Mouse (Mus musculus): ENCODE data around the gene Dnajb4.

The Dnajb4 gene

DNA sequence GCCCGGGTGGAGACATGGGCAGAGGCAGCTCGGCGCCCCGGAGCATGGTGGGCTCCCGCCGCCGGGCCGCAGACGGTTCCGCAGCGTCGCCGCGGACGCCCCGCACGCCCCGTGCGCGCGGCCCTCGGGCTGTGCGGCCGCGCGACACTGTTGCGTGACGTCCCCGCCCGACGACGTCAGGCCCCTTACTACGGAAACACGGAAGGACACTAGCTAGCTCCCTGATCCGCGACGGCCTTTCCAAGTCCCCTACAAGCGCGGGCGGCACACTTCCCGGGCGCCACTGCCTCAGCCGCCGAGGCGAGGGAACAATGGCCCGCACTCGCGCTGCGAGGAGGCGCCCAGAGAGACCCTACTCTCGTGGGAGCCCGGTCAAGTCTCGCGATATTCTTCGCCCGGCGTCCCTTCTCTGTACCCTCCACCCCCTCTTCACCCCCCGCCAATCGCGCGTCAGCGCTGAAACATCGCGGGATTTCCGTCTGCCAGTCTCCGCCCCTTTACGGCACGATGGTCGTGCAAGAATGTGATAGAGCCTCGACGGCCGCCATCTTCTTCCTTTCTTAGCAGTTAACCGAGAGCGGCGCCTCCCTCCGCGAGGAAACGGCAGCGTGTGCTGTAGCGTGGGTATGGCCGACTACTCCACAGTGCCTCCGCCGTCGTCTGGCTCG lies at the start of gene Dnajb4, which contains the start of gene Fubp1:
Gene Dnajb4 (minus strand): TSS at position 336 of the 668 bp plus-strand sequence.
Gene Fubp1 (plus strand): TSS at position 456 of the 668 bp plus-strand sequence.
- peak; percentile 99 for DNase-seq (ENCODE audit: low read depth, low spot score)

DNA sequence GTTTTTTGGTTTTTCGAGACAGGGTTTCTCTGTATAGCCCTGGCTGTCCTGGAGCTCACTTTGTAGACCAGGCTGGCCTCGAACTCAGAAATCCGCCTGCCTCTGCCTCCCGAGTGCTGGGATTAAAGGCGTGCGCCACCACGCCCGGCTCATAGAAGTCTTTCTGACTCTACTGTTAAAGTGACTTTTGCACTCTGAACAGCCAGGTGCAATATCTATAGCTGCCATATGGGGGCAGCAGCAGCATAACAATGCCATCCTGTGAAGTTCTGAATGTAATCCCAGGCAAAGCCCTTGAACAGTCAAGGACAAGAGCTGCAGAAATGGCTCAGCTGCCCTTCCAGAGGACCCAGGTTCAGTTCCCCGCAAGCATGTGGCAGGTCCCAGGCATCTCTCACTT lies 49.3 kb upstream of the Dnajb4 start:
- peak; percentile 82 for DNase-seq (ENCODE audit: low read depth, low spot score)

DNA sequence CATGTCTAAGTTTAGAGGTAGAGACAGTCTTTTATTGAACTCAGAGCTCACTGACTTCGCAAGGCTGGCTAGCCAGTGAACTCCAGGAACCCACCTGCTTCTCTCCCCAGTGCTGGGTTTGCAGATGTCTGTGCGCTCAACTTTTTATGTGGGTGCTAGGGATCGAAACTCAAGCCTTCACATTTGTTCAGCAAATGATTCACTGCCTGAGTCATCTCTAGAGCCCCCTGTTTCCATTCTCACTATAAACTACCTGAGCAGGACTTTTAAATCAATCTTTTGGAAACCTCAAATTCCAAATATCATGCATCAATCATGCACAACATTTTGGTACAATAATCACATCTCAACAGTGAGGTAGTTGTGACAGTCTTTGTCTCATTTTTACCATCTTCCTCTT lies 47.4 kb upstream of the Dnajb4 start:
- DNase-seq (ENCODE audit: low read depth, low spot score) = no peak

DNA sequence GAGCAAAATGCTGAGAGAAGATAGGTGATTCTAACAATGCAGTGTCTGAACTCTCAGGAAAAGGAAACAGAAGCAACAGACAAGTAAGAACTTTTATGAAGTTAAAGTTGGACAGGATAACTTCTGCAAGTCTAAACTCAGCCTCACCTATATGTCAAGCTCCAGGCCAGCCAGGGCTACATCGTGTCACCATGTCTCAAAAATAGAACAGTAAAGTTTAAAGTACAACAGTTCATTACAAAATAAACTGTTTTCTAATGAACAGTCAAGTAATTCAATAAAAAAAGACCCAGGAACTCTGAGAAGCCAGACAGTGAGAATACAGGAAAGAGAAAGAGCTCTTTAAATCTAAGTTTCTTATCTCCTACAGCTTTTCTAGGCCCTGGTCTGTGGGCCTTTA lies 40.4 kb upstream of the Dnajb4 start:
- DNase-seq (ENCODE audit: low read depth, low spot score) = no peak

DNA sequence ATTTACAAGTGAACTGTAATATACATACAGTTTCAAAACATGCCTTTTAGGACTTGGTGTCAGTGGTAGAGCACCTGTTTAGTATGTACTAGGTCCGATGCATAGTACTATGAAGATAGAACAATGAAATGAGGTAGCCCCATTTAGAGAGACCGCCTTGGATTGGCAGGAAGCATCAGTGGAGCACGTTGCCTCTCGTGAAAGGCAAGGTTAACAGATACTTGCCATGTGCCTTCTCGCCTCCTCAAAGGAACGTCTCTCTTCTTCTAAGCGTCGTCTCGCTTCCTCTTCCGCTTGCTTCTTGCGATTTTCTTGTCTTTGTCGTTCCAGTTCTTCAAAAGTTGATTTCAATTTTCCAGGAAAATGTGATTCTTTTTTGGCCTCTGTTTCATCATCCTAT lies 37.6 kb upstream of the Dnajb4 start:
- DNase-seq (ENCODE audit: low read depth, low spot score) = no peak

DNA sequence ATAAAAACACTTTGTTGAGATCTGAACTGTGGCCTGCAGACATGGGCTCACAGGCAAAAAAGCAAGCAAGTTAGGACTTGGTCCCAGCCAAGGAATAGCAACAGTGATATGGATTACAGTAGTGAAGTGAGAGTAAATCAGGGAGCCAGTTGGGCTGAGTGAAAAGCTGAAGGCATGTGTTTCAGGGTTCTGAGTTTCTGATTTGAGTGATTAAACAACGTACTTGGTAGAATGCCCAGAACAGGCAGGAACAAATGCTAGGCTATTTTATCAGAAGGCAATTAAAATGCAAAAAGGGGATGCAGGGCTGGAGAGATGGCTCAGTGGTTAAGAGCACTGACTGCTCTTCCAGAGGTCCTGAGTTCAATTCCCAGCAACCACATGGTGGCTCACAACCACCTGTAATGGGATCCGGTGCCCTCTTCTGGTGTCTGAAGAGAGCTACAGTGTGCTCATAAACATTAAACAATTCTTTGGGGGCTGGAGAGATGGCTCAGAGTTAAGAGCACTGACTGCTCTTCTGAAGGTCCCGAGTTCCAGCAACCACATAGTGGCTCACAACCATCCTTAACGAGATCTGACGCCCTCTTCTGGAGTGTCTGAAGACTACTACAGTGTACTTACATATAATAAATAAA lies 35.3 kb upstream of the Dnajb4 start:
- peak; percentile 37 for DNase-seq (ENCODE audit: low read depth, low spot score)

DNA sequence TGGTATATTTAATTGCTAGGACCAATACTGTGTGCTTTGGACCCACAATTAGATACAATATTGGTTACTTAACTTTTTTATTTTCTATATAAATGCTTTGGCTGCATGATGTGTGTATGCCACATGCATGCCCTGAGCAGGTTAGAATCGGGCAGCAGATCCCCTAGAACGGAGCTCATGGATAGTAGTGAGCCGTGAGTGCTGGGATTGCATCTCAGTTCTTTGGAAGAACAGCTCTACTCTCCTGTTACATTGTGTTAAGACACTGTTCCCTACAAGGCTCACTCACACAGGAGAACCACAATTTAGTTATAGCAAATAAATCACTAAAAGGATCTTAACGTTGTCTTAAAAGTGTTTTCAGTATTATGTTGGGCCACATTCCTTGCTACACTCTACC lies 33.2 kb upstream of the Dnajb4 start:
- no peak for DNase-seq (ENCODE audit: low read depth, low spot score)

DNA sequence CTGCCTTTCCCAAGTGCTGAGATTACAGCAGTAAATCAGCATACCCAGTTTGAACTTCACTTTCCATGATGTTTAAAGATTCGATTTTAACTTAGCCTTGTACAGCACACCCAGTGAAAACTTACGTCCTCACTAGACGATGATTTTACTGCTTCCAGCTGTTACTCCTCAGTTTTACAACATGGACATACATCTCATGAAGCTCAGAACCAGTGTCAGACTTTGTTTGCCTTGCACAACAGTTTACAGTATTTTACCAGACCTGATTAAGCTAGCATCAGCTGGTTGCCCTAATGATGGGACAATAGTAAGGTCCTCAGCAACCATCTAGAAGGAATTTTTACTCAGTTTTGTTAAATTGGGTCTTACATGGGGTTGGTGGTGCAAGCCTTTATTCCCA lies 31.0 kb upstream of the Dnajb4 start:
- no peak for DNase-seq (ENCODE audit: low read depth, low spot score)

DNA sequence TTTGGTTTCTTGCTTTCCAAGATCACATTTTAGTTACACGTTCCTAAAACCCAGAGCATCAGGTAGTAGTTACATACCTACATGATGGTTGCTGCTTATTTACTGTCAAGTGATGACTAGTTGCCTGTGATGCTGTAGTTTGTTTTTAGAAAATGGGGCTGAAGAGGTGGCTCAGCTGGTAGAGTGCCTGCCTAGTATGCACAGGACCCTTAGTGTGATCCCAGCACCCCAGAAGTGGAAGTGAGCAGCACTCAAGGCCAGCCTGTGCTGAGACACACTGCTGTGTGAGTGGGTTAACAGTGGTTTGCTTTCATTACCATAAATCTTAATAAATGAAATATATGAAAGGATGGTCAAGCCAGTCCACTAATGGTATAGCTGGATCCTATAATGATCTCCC lies 29.5 kb upstream of the Dnajb4 start:
- no peak for DNase-seq (ENCODE audit: low read depth, low spot score)

DNA sequence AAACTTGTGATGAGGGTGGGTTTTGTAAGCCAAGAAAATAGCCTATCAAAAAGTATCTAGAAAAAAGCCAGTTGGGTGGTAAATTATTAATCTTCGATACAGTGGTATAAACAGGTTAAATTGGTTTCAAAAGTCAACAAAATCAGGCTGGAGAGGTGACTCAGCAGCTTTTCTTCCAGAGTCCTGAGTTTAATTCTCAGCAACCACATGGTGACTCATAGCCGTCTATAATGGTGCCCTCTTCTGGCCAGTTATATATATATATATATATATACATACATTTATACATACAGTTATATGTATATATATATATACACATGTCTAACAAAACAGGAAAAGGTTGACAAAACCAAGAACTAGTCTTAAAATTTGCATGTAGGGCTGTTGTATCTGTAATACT lies 28.7 kb upstream of the Dnajb4 start:
- no peak for DNase-seq (ENCODE audit: low read depth, low spot score)

DNA sequence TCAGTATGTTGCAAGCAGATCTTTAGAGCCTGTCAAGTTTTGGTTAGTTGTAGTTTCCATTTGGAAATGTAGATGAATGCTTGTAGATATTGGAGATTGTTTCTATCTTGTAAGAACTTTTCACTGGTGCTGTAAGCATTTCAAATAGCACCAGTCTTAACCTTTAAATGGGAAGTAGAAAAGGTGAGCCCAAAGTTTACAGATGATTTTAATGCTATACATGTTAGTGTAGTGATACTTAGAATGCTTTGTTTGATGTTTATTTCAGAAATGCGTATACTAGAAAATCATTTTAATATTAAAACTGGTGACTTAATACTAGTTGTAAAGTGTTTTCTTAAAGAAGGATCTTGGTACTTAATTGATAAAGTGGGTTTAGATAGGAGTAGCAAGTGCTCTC lies 25.7 kb upstream of the Dnajb4 start:
- DNase-seq (ENCODE audit: low read depth, low spot score) = no peak

DNA sequence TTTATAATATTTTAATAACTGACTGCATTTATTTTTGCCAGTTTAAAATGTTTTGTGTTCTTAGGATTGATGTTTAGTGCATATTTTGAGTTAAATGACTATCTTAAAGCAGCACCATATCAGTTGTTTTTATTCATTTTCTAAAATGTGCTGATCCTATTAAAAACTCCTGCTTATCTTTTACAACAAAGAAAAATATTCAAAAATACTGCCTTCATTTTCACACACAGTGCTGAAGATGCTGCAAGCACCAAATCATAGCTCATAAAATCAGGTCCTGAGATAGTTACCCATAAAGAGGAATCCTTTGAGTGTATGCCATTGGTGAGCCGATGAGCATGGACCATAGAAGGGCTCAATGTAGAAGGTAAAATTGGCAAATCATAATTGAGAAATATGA lies 25.1 kb upstream of the Dnajb4 start:
- no peak for DNase-seq (ENCODE audit: low read depth, low spot score)

DNA sequence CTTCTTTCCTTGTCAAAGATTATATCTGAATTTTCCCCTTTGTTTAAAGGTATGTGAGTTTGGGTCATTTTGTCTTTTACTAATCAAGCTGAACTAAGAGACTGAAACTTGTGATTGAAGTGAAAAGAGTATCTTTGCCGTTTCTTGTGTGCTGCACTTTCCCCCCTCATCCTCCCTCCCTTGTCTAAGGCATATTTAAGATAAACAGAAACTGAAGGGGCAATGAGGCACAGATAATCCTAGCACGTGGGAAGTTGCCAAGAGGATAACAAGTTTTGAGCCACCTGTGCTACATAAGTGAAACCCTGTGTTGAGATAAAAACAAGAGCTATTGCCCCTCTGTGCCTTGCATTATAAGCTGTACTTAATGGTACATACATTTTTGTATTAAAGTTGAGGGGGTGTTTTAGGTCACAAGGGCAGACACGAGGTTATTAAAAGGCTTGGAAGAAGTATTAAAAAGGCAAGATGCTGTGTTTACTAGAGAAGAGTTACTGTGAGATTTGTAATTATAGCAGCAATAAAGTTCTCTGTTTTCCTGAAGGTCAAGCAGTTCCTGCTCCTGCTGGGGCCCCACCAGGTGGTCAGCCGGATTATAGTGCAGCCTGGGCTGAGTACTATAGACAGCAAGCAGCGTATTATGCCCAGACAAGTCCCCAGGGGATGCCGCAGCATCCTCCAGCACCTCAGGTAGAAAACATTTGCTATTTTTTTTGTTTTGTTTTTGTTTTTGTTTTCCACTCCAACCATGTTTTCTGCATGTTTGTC lies 21.4 kb upstream of the Dnajb4 start:
- peak; percentile 85 for DNase-seq (ENCODE audit: low read depth, low spot score)

DNA sequence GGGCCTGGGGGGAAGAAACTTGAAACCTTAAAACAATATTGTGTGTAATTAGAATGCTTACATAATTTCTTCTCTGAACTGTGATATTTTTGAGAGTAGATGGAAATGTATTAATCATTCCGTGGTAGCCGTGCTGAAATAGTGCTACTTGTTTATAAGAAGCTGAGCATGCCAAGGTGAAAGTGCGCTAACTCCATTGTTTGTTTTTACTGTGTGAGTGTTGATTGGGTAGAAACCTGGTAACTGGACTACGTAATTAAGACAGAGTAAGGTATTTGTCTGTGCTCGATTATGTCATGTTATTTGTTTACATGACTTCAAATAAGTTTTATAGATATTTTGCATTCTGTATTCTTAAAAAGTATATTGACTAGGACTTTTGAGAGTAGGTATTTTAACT lies 19.2 kb upstream of the Dnajb4 start:
- no peak for DNase-seq (ENCODE audit: low read depth, low spot score)

DNA sequence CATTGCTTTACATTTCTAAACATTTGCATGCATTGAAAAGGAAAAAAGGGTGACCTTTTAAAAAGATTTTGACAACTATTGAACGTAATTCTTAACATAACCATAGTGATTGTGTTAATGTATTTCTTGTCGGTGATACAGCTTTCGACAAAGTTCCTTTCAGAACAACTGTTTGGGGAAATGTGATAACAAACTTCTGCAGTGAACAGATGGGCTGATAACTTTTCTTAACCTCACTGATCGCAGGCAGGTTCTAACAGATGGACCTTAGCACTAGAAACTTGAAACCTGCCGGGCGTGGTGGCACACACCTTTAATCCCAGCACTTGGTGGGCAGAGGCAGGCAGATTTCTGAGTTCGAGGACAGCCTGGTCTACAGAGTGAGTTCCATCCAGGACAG lies 18.7 kb upstream of the Dnajb4 start:
- DNase-seq (ENCODE audit: low read depth, low spot score) = no peak

DNA sequence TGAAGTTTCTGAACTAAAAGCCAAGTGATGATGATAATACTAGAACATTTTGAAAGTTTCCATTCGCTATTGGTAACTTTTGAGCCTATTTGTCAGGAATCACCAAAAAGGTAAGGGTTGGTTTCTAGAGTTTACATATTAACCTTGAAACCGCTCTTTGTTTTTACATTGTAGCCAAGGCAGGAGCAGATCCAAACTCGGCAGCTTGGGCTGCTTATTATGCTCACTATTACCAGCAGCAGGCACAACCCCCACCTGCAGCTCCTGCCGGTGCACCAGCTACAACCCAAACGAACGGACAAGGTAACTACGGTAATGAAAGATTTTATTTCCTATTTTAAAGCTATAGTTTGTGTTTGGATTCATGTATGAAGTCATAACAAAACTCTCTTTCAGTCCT lies 15.8 kb upstream of the Dnajb4 start:
- DNase-seq (ENCODE audit: low read depth, low spot score) = no peak

DNA sequence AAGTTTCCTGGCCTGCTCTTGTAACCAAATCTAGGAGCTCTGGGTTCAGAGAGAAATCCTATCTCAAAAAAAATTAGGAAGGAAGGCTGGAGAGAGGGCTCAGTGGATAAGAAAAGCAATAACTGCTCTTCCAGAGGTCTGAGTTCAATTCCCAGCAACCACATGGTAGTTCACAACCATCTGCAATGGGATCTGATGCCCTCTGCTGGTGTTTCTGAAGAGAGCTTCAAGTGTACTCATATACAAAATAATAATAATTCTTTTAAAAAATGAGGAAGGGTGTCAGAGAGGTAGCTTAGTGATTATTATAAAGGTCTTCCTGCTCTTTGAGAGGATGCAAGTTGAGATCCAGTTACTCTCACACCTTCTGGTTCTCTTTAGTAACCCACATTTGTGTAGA lies 14.8 kb upstream of the Dnajb4 start:
- DNase-seq (ENCODE audit: low read depth, low spot score) = no peak

DNA sequence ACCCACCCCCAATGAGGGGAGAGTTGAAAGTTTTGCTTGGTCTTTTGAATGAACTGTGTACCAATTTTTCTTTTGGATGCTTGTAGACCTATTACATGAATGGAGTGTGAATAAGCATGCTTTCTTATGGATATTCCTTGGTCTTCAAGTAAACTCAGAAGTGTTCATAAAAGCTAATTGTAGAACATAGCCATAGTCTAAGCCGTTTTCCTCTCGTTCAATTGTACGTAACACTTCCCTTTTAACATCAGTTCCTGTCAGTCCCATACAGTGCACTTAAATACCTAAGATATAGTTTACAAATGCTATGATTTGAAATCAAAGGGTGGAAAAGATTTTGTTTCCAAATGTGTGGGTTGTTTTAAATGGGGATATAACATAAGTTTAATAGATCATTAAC lies 3.3 kb upstream of the Dnajb4 start:
- no peak for DNase-seq (ENCODE audit: low read depth, low spot score)

DNA sequence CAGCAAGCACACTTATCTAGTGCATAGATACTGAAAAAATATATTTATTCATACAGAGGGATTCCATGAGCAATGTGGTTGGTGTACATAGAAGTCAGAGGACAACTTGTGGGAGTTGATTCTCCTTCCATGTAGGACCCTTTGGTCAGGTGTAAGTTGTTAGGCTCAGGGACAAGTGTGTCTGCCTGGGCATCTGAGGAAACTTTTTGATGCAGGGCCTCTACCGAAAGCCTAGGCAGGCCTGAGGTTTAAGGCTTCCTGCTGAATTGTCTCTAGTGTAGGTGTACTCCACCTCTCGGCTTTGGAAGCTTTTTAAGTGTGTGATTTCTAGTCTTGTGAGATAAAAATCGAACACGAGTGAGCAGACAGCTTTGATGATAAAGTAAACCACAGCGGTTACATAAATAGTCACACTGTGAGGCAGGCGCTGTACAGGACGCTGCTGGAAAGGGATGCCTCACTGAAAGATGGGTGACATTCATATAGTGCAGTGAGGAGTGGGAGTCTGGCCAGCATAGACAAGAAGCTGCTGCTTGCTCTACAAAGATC lies 1.7 kb upstream of the Dnajb4 start:
- peak; percentile 33 for DNase-seq (ENCODE audit: low read depth, low spot score)

DNA sequence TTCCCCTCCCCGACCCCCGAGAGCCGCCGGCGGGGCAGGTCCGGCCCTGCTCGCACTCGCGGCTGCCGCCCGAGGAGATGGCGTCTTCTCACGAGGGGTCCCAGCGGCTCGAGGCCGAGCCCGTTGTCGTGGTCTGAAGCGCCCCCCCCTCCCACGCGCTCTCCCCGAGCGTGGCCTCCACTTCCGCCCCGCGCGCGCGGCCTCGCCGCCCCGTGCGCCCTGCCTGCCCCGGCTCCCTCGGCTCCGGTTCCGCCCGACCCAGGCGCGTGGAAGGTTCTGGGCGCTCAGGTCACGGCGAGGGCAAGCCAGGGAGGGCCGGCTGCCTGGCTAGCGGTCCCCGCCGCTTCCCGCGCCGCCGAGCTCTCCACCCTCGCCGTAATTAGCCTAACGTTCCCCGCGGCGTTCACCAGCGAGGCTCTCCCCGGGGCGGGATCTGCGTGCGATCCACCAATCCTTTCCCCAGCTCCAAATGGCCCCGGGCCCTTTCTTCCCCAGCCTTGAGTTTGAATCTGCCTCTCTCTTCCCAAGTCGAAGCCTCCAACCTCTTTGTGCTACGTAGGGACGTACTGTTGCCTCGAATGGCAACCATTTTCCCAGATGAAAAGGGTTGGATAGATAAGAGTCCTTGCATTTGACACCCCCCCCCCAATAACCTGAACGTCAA lies 758 bp upstream of the Dnajb4 start:
- DNase-seq (ENCODE audit: low read depth, low spot score) = peak; percentile 93

DNA sequence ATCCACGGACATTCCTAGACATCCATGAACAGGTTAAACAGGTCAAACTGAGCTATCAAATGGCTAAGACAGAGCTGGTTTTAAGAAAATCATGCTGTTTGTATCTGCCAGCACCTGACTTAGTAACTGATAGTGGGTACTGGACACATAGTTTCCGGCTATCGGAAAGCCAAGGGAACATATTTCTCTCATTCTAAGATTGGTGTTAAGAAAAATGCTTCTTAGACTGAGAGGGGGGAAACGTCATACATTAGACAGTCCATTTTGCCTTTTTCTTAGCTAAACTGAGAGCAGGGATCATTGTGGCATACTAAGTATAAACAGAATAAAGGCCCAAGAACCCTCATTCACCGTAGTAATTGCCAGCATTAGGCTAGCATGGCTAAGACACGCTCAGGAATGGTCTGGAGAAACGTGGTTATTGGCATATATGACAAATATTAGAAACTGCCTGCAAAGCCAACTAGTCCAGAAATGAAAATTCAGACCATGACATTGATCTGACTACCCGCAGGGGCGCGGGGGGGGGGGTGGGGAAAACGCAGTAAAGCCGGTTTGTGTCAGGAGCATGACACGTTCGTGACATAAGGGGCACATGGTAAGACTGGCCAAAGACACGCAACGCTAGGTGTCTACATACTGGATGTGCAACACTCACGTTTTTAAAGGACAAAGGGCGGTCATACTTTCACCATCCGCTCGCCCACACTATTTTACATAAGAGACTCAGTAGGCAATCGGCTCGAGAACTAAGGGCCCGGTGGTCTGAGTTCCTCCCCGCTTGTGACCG lies 730 bp downstream of the Dnajb4 start:
- DNase-seq (ENCODE audit: low read depth, low spot score) = peak; percentile 70

Data from ZHBTc4 (cell line).